Mouse (Mus musculus) gastrocnemius, adult 2 months (tissue): ENCODE data around the gene Srgap1. TPM values are rescaled to one million over a fixed set of nuclear protein-coding genes. Genes with fewer than 3 reads are reported as not detected.

Experiments
- DNase-seq: peaks from one replicate; pipeline ENCODE4 v3.0.0; 2022
- H3K27ac ChIP-seq: fragments of 200-600 bp; 2 replicates; pipeline ENCODE4 v1.8.1; 2022; ENCODE audit warnings: mild to moderate bottlenecking
- H3K4me3 ChIP-seq: fragments of 200-600 bp; 2 replicates; pipeline ENCODE4 v1.8.1; 2022; ENCODE audit warnings: mild to moderate bottlenecking, moderate library complexity
- CTCF ChIP-seq: fragments of 200-600 bp; IDR thresholded peaks from 2 replicates; pipeline ENCODE4 v1.8.1; 2022; ENCODE audit warnings: antibody characterized with exemption, mild to moderate bottlenecking, moderate library complexity
- intact Hi-C: fragments of 180-260 bp; cut with DNase I; formaldehyde crosslinking; loops from one replicate; pipeline ENCODE4 v1.15.1; 2025
- total RNA-seq, 2 experiments: library from RNA; stranded (reverse); gene quantifications; 2 replicates each; pipeline ENCODE4 v1.2.3; 2021

Gene Srgap1
- total RNA-seq, 2 experiments from 2014 or later, result 0.38 to 0.89 TPM

DNA sequence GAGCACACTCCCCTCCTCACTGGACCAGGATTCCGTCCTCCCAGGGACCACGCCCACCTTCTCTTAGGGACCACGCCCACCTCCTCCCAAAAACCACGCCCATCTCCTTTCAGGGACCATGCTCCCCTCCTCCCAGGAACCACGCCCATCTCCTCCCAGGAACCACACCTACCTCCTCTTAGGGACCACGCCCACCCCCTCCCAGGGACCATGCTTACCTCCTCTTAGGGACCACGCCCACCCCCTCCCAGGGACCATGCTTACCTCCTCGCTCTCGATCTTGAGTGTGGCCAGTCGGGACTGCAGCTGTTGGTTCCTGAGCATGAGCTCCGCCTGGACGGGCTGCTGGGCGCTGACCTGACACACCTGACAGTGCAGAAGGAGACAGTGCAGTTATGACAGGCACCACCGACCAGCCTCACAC lies 193.7 kb downstream of the Srgap1 start:
- TF ChIP-seq CTCF, result no peak
- Histone ChIP-seq H3K4me3 (no peak overlapping the region; the same call in 1 of the 2 replicates), H3K27ac (no peak overlapping the region)
- intact Hi-C loops, result no loop called here
- DNase-seq, result no peak

DNA sequence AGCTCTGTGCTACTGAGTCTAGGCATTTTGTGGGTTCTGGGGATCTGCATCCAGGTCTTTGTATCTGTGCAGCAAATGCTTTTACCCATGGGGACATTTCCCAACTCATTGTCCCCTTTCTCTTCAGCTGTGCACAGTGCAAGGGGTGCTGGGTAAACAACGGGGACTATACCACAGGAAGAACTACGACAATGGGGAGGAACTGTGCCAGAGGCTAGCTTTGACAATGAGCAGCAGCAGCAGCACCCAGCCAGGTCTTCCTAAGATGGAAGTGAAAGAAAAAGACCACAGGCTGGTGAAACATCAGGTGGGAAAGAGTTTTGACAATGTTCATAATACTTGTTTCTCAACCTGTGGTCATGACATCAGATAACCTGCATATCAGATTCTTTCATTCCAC lies 197.6 kb downstream of the Srgap1 start:
- no peak for TF ChIP-seq CTCF
- intact Hi-C loops, result no loop called here
- H3K4me3 ChIP-seq, result no peak overlapping the region
- no peak for DNase-seq
- no peak overlapping the region for H3K27ac ChIP-seq

DNA sequence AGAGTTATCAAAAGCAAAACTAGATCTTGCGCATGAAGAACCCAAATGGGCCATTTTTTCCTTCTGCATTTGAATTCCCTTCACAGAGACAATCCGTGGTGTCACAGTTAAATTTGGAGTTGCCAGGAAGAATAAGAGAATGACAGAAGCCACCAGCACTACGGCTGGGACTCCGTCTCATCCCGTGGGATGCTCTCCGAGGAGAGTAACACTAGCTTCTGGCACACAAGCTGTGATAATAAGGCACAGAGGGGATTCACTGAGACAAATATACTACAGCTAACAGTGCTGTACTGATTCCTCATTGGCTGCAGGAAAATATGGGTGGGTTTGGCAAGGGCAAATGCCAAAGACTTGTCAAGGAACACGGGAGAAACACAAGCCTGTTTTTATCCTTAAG lies 201.4 kb downstream of the Srgap1 start:
- DNase-seq, result no peak
- no peak overlapping the region for H3K4me3 ChIP-seq
- TF ChIP-seq CTCF, result no peak
- no peak overlapping the region for H3K27ac ChIP-seq
- intact Hi-C loops, result no loop called here

DNA sequence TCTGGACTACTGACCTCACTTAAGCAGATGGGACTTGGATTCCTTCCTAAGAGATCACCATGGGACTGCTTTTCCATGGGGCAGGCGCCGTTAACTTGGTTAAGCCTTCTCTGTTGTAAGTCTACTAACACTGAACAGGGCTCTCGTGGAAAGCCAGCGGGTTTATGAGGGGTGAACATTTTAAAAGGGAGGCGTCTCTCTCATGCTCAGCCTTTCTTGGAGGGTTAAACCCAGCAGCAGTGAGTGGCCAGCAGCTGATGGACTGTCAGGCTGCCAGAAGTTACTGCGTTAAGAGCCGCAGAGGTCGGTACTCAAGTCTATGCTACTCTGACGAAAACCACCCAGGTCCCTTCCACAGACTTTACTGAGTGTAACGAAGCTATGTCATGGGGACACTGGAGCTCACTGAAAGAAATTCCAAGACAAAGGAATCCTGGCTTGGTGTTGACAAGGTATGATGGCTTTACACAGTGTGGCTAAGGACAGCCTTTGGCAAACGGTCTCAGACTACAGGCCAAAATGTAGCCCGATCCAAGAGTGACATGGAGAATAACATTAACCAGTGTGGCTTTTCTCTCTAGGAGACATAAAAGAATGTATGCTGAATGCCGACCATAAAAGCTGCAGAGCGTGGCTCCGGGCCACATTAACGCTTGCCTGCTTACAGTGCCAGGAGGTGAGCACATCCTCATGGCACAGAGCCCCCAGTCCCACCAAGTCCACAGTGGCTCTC lies 209.8 kb downstream of the Srgap1 start:
- no peak for TF ChIP-seq CTCF
- peak; percentile 76 for DNase-seq
- intact Hi-C loops, result loop anchor here (10.0 kb wide), 2 partner anchors 67 to 133 kb away; no protein-coding TSS in a partner anchor
- Histone ChIP-seq H3K27ac (peak overlapping the region; percentile 84), H3K4me3 (peak overlapping the region; percentile 67)

DNA sequence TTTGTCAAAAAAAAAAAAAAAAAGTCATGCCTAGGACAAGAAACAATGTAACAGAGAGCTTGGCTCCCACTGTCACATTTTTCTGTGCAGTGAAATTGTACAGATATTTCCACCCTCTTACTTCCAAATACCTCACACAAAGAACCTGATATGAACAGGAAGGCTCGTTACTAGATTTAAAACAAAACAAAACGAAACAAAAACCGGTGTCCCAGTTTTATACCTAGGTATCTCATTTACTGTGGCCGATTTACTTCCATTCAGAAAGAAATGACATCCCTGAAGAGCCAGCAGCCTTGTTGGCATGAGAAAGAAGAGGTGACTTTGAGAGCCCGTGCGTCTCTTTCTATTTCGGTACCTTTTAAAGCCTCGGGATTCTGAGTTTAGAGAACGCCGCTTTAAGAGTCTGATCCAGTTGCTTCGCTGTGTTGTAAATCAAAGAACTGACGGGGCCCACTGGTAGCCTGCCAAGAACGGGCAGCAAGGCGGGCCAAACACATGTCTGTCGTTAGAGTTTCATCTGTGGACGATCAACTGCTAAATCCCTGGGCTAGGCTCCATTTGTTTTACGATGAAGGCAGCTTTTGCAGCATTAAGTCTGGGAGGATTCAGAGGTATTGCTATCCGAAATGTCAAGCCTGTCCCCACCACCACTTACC lies 210.5 kb downstream of the Srgap1 start:
- intact Hi-C loops, result loop anchor here (10.0 kb wide), 2 partner anchors 68 to 132 kb away; no protein-coding TSS in a partner anchor
- Histone ChIP-seq H3K4me3 (peak overlapping the region; percentile 67), H3K27ac (peak overlapping the region; percentile 84)
- TF ChIP-seq CTCF, result no peak
- DNase-seq, result peak; percentile 89

DNA sequence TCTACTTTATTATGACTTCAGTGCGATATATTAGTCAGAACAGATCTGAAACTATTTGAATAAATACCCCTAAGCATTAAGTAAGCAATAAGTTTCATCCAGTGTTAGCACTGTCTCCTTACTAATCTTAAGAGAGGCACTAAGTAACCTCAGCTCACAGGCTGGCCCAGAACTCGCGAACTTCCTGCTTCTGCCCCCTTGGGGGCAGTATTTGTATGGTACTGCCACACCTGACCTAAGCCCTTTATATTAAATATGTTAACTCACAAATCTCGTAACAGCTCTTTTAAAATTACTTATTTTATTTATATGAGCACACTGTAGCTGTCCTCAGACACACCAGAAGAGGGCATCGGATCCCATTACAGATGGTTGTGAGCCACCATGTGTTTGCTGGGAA lies 213.7 kb downstream of the Srgap1 start:
- DNase-seq, result no peak
- intact Hi-C loops, result loop anchor here (2.0 to 10.0 kb wide), 3 partner anchors 71 to 217 kb away; no protein-coding TSS in a partner anchor
- peak; percentile 58 for TF ChIP-seq CTCF
- H3K27ac ChIP-seq, result no peak overlapping the region
- no peak overlapping the region for H3K4me3 ChIP-seq

DNA sequence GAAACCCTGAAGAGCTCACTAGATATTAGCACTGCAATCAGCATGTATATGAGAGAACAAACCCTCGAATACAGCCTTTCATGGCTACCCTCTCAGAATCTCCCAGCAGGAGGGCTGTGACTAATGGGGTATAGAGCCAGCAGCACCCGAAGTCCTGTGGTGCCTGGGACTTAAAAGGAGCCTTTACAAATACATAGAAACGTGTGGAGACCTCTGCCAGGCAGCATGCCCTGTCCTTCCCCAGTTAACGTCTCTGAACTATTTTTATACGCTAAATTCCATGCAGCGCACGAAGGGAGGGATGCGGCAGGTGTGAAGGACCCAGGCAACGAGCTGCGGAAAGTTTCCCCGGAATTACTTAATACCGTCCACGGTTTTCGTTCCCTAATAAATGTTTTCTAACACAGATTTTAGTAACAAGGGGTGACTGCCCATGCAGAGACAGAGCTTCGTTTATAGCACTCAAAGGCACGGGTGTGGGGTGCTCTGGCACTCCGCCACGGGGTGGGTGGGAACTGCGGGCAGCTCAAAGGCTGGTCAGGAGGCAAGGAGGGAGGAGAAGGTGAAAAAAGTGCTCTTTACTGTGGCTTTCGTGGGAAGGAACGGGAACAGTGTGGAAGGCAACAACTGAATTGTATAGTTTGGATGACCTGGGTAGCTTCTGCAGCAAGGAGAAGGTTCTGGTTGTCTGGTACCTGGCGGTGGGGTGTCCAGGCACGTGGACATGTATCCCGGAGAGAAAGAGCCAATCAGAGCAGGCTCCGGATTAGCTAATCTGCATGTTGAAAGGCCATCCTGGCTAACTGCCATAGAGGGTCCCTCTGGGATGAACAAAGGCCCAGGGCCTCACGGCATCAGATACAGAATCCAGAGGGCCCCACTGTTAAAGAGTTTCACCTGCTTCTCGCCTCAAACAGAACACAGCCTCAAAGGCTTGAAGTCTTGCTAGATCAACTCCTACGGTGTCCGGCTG lies 216.5 kb downstream of the Srgap1 start:
- Histone ChIP-seq H3K4me3 (no peak overlapping the region), H3K27ac (no peak overlapping the region)
- intact Hi-C loops, result loop anchor here (10.0 kb wide), 2 partner anchors 74 to 126 kb away; no protein-coding TSS in a partner anchor
- no peak for TF ChIP-seq CTCF
- no peak for DNase-seq

DNA sequence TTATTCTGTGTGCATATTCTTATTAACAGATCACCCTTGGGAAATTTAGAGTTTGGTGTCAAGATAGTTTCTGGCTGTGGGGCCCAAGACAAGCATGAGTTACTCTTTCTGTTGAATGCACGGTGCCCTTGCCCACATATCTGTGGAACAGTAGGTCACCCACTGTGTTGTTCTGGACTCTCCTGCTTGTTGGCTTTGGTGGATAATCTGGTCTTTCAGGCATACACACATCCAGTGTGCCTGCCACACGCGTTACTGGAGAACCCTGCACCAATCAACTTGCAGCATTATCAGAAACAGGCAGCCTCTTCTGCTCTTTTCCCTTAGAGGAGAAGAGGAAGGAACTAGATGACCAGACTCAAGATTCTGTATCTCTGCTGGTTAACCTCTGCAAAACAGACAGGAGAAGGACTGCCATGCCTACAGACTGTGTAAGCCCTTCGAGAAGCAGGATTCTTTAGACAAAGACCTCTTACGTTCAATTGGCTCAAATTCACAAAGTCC lies 217.3 kb downstream of the Srgap1 start:
- H3K27ac ChIP-seq, result no peak overlapping the region
- intact Hi-C loops, result loop anchor here (10.0 kb wide), 2 partner anchors 75 to 125 kb away; no protein-coding TSS in a partner anchor

DNA sequence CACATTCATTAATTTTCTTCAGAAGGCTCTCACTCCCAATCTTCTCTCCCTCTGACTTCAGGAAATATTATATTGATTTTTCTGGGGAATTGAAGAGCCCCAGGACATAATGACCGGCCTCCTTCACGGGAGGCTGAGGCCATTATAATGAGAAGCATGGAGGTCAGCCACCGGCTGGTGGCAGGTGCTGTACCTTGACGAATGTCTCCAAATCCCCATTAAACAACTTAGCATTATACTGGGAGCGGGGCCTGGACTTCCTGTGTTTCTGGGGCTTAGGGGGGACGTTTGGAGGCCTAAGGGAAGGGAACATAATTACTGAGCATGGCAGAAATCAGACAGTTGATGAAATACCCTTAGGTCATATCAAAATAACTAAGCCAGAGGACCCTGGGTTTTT lies 218.1 kb downstream of the Srgap1 start:
- Histone ChIP-seq H3K27ac (no peak overlapping the region), H3K4me3 (no peak overlapping the region)
- no peak for TF ChIP-seq CTCF
- intact Hi-C loops, result no loop called here
- DNase-seq, result no peak

More for the DNA sequence above, 217.3 kb downstream of the Srgap1 start:
- no peak for DNase-seq
- no peak overlapping the region for H3K4me3 ChIP-seq
- no peak for TF ChIP-seq CTCF

DNA sequence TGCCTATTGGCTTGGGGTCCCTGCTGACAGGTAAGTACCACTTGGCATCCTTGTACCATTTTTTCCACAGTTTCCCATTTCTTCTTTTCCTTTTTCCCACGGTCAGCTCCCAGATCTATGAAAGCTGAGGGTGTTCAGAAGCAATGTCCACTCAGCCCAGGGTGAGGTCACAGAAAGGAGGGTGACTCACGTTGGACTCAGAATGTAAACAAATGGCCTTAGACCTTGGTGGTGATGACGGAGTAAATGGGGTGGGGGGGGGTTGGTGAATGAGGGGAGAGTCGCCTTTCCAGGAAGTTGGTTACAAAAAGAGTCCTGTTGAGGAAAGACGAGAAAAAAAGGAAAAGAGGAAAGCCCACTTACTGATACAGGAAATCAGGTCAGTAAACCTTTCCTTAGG lies 224.4 kb downstream of the Srgap1 start:
- DNase-seq, result no peak
- no peak for TF ChIP-seq CTCF
- intact Hi-C loops, result no loop called here
- no peak overlapping the region for H3K27ac ChIP-seq
- H3K4me3 ChIP-seq, result no peak overlapping the region

DNA sequence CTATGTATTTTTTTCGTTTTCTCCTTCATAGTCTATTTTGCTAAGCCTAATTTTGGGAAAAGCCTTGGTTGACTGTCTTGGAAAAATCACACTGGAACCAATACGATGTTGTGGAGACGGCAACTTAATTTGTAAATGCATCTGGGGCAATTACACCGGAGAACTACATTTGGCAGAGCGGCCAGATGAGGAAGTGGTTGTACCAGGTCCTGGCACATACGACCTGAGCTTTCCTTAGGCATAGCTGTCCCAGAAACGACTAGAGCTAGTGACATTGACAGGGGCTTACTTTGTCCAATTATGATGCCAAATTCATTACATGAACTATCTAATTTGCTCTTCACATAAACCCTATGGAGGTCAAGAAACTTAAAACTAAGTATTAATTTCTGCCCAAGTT lies 226.3 kb downstream of the Srgap1 start:
- no peak for TF ChIP-seq CTCF
- H3K4me3 ChIP-seq, result no peak overlapping the region
- intact Hi-C loops, result no loop called here
- DNase-seq, result no peak
- H3K27ac ChIP-seq, result no peak overlapping the region

DNA sequence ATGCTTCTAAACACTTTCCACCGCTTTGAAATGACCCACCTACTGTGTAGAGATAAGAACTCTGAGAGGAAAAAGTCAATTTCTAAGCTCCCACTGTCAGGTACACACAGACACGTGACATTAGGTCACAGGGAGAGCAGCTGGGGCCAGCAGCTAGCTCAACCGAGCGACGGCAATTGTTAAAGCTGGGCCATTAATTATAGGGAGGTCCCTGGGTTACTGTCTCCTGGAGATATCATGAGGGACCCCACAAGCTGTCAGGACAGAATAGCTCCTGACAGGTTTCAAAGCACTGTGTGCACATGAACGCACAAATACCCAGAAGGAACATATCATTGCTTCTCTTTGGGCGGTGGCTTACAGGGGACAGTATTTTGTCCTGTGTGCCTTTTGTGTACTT lies 229.1 kb downstream of the Srgap1 start:
- intact Hi-C loops, result no loop called here

More for the DNA sequence above, 229.1 kb downstream of the Srgap1 start:
- Histone ChIP-seq H3K4me3 (no peak overlapping the region), H3K27ac (no peak overlapping the region)
- TF ChIP-seq CTCF, result no peak
- DNase-seq, result no peak
